Mouse (Mus musculus): ENCODE data around the gene Irs1.

Gene Irs1

DNA sequence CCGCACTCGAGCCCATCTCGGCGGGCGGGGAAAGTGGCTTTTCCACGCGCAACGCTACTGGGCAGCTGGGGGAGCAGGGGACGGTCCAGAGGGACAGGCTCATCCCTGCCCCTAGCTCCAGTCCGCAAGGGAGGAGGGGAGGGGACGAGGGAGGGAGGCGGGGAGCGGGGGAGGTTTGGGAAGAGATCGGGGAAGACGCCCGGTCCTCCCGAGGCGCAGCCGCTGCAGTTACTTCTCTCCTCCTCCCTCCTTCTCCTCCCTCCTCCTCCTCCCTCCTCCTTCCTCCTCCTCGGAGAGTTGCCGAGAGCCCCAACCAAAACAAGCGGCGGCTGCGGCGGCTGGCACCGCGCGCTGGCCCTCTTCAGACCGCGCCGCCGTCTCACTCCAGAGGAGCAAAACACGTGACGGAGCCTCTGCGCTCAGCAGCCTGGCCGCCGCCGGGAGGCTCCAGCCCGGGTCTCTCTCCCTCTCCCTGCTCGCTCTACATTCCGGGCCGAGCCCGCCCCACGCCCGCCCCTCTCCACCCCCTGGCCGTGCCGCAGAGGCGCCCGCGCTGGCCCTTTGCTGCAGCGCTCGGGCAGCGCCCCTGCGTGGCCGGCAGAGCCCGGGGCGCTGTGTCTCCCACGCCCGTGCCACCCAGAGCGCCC is at the start of gene Irs1:
Irs1 (minus strand) TSS at position 266 of the 647 bp plus-strand sequence.
- DNase-seq = peak; percentile 45

DNA sequence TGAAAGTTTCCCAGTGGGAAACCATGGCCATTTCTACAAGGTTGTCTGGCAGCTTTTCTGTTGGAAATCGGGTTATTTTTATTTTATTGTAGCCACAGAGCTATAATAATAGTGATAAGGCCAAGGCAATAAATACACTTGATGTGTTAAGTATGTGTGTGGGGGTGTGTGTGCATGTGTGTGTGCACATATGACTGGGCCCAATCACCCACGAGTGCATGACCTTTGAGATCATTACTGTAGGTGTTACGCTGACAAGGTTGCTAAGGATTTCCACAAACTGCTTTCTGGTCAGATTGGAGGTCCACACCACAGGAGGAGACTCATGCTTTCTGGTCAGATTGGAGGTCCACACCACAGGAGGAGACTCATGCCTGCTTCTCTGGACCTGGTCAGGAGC is 43.3 kb upstream of the Irs1 start:
- no peak for DNase-seq

DNA sequence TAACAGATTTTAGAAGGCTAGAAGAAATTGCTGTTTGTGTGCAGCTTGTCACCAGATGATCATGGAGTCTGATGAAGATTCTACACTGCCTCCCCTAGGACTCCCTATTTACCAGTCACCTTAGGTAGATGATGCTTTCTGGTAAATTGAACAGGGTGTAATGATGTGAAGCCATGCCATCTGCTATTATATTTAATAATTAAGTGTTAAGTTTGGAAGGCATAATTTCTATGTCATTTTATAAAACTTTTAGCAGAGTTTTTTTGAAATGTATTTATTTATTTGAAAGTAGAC is 38.7 kb upstream of the Irs1 start:
- DNase-seq = no peak

- no peak for DNase-seq
Observed at GRCm38 (mm10) chr1:82329237-82329953, 38.2 kb upstream of the Irs1 start.

DNA sequence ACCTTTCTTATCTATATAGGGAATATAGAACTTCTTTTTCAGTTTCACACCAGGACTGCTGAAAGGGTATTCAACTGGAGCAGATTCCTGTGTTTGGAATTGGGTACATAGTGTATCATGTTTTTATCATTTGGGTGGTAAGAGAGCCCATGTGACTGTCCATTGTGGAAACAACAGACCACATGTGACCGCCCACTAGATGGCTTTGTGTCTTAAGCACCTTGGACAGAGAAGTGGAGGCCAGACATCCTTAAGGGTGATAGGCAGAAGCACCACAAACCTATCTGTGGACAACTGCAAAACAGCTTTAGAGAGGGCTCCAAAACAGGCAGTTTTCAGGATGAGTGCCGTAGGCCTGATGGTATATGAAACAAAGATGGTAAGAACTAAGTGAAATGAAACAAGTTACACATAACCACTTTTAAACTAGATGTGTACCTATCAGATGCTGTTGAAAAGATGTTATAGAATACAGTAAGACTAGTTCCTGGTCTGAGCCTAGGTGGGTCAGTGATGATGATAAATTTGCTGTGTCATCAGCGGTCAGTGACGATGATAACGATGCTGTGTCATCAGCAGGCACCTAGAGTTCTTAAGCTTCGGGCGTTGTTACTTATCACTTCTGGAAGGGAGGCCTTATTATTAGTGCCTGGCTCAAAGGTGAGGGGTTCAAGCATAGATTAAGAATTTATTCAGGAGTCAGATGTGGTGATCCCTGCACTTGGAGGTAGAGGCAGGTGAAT is 37.0 kb upstream of the Irs1 start:
- DNase-seq = no peak

DNA sequence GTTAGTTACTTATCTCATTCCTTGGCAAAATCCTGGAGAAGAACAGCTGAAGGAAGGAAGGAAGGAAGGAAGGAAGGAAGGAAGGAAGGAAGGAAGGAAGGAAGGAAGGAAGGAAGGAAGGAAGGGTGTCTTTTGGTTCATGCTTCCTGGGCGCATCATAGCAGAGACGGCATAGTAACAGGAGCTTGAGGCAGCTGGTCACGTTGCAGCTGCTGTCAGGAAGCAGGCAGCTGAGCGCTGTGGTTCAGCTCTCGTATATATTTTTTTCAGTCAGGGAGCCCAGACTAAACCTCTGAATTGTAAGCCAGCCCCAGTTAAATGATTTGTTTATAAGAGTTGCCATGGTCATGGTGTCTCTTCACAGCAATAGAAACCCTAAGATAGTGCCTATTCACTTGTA is 34.9 kb upstream of the Irs1 start:
- no peak for DNase-seq

DNA sequence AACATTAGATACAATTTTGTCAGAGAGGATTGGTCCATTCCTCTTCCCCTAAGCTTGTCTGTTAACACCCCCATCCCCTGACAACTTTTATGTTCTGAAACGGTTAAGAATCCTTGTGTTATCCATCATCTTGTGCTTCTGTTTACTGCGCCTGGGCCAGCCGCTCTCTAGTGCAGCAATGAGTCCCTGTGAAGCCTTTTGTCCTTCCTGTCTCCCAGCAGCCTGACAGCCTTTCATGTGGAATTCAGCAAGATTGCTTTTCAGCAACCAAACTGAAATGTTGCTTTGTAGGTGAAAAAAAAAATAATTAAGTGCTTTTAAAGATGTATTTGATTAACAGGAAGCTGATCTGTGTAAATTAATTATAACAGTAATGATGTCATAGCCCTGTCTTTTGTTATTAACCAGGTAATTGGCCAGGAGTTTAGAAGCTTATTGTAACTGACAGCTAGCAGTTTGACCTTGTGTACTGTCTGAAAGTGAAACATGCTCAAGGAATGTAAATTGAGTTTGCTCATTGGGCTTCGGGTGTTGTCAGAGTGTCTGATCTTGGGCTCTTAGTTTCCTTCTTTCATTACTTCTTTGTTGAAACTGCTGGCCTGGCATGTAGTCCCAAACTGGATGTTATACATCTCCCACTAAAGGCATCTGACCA is 33.0 kb upstream of the Irs1 start:
- no peak for DNase-seq

DNA sequence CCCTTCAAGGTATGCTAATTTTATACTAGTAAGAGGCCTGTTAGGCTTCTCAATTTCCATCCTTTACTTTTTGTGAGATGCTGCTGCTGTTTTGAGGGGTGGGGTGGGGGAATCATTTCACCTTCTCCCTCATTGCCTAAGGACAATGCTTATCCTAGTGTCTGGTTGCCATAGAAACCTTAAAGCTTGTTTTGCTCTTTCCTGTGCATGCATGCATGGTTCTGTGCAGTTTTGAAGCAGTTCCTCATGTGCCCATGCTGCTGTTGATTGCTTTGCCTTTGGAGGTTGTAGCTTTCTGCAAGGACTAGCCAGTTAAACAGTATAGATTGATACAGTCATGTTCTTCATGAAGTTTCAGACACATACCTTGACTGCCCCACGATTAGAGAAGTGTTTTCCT is 30.2 kb upstream of the Irs1 start:
- no peak for DNase-seq

- DNase-seq = no peak
Observed at GRCm38 (mm10) chr1:82320864-82321263, 29.6 kb upstream of the Irs1 start.

GRCm38 (mm10) chr1:82320456-82320855 is 29.2 kb upstream of the Irs1 start:
- DNase-seq = no peak

DNA sequence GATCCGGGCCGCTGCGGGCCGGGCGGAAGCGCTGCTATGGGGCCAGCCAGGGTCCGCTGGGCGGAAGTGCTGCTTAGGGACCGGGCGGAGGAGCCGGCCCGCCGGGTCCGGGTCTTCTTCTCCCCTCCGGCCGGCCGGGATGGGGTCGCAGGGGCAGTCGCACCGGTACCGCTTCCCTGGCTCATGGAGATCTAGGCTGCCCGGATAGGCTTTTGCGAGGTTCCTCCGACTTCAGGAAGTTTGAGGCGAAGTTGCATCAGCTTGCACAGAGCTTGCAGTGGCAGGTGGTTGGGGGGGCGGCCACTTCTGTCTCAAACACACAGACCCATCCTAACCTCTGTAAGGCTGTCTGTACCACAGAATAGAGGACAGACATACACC is 25.5 kb upstream of the Irs1 start:
- DNase-seq = peak; percentile 75

- DNase-seq = peak; percentile 97
Observed at GRCm38 (mm10) chr1:82316111-82316745, 25.0 kb upstream of the Irs1 start, which contains the start of gene Rhbdd1. Gene Rhbdd1, plus strand, starts transcription at chr1:82316452.

GRCm38 (mm10) chr1:82304483-82304882 is 13.3 kb upstream of the Irs1 start:
- no peak for DNase-seq

- DNase-seq = no peak
Observed at GRCm38 (mm10) chr1:82298586-82298985, 7.4 kb upstream of the Irs1 start.

DNA sequence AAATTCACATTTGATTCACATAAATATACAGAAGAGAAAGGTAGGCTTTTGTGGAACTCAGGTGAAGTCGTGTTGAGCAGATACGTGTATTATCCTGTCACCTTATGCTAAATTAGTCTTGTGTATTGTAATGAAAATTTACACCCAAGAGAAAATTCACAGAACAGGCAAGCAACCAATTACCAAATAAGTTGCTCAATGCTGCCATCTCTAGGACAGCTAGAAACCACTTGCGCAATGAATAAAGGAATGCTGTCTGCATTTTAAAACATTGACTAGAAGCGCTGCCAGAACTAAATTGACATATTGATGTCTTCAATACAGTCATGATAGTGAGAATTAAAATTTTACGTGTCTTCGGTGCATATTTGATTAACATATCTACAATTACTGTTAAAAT is 2.9 kb upstream of the Irs1 start:
- no peak for DNase-seq

DNA sequence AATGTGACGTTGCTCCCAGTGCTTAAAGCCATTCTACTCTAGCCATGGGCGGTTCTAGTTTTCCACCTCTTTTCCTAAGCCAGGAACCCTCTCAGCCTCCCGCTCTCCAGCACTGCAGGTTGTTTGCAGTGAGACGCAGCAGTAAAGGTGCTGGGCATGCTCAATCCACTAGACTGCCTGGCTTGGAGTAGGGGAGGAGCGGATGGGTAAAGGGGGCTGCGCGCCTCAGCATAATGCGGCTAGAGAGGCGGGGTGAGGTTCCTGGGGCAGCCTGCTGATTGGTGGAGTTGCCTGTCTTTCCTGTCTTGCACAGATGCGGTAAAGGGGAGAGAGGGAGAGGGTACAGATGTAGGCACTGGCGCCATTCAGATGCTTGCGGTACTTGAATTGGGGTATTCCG is 1.6 kb upstream of the Irs1 start:
- peak; percentile 60 for DNase-seq

DNA sequence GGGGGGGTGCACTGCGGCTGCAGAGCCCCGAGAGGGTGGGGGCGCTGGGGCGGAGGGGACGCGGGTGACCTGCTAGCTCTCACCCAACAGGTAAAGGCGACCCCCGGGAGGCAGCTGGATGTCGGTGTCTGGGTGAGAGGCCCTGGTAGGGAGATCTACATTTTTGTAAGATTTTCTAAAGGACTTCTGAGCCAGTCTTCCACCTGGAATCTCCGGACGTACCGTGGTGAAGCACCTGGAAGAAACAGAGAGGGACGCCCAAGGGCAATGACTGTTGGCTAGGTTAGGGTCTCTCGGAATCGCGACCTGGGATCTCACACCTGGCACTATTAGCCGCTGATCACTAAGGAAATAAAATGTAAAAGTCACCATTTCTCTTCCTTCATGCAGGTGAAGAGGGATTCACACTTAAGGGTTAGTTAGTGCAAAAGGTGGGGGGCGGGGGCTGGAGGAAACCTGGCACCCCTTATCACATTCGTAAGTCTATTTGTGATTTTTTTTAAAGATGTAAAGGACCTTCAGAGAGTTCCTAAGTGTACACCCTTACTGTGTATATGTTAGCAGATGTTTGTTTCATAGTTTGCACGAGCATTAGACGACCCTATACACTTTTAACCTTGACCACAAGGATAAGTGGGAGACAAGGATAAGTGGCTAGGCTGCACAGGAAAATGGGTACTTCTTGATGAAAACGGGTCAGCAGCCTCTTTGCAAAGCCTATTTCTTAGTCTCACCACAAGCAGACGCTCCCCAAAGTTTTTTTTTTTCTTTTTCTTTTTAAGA is 905 bp upstream of the Irs1 start:
- no peak for DNase-seq

DNA sequence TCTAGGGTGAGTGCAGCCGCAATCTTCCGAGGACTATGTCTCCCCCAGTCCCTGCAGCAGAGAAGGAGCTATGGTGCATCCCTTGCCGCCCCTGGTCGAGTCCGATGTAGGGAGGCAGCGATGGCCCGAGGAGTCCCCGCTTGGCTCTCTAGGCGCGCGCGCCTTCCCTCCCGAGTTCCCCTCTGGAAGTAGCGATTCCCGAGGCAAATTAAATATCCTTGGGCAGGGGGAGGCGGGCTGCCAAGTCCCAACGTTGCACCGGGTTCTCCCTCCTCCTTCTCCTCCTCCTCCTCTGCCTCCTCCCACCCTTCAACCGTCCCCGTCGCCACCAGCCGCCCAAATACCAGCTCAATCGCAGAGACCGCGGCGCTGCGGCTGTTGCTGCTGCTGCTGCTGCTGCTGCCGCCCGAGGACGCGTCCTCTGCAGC is 479 bp downstream of the Irs1 start:
- no peak for DNase-seq

DNA sequence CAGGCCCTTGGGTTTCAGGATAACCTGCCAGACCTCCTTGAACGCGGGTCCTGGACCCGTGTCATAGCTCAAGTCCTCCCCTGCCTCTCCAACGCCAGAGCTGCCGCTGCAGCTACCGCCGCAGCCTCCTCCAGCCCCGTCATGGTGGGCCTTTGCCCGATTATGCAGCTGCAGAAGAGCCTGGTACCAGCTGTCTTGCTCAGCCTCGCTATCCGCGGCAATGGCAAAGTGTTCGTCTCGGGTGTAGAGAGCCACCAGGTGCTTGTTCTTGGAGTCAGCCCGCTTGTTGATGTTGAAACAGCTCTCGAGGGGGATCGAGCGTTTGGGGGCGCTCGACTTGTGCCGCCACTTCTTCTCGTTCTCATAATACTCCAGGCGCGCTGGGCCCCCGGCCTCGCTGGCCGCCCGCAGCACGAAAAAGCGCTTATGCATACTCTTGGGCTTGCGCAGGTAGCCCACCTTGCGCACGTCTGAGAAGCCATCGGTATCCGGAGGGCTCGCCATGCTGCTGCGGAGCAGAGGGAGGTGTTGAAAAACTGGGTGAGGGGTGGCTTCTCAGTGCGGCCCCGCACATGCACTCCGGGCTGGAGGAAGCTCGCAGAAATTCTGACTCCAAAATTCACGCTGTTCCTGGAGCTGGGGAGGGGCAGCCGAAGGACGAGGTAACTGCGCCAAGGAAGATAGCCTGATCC is 1.1 kb downstream of the Irs1 start:
- peak; percentile 20 for DNase-seq

GRCm38 (mm10) chr1:82289116-82289989 is 1.9 kb downstream of the Irs1 start:
- peak; percentile 6 for DNase-seq
